Comparison of ENCODE assay signal across 8 mouse cellular contexts in genomic region chr10:61697028-61697427, GRCm38 (mm10). TPM values are rescaled to one million over a fixed set of nuclear protein-coding genes. Genes with fewer than 3 reads are reported as not detected.
DNase-seq lines count a peak whose midpoint lies in the region; ATAC-seq and TF ChIP-seq lines count a peak whose summit lies in the region.

No protein-coding gene starts in this region.

- H3K4me2 ChIP-seq in heart, embryonic 12.5 days = peak overlapping the region; percentile 100
- H3K4me2 ChIP-seq in kidney, embryonic 15.5 days = peak overlapping the region; percentile 96
- peak overlapping the region; percentile 100 for H3K4me2 ChIP-seq in midbrain, postnatal 0 days (ENCODE audit: low read depth, low read length, poor library complexity, severe bottlenecking)

- no peak for DNase-seq in heart, adult 9 months (ENCODE audit: low spot score in 2 of 2)
- DNase-seq in forebrain, embryonic 10.5 days (ENCODE audit: extremely low spot score, low spot score) = no peak
- no peak for DNase-seq in midbrain, postnatal 0 days (ENCODE audit: low spot score)
- DNase-seq in layer of hippocampus, adult 9-10 months (ENCODE audit: low spot score) = no peak
- DNase-seq in layer of hippocampus, adult 18-20 months (ENCODE audit: low spot score in 2 of 2) = no peak

- peak overlapping the region; percentile 97 for H3K4me3 ChIP-seq in heart, embryonic 12.5 days
- H3K4me3 ChIP-seq in forebrain, embryonic 10.5 days = peak overlapping the region; percentile 99
- peak overlapping the region; percentile 73 for H3K4me3 ChIP-seq in kidney, embryonic 15.5 days (replicated peaks)
- peak overlapping the region; percentile 84; the same call in 1 of the 2 replicates for H3K4me3 ChIP-seq in midbrain, postnatal 0 days (ENCODE audit: low read depth, low read length)

- TF ChIP-seq CTCF in midbrain, postnatal 0 days (IDR thresholded peaks at IDR 0.05) = no peak

- ATAC-seq in heart, embryonic 12.5 days (ENCODE audit: insufficient number of reproducible peaks, low FRiP score) = no peak
- no peak for ATAC-seq in kidney, embryonic 15.5 days (replicated peaks; ENCODE audit: low FRiP score)
- ATAC-seq in midbrain, postnatal 0 days (ENCODE audit: low FRiP score) = no peak
- ATAC-seq in frontal cortex, adult (ENCODE audit: low TSS enrichment) = no peak

- no peaks in the 10 kb centered on the region for H3K27me3 ChIP-seq in heart, embryonic 12.5 days (replicated peaks)
- H3K27me3 ChIP-seq in forebrain, embryonic 10.5 days (ENCODE audit: poor library complexity, severe bottlenecking) = no peaks in the 10 kb centered on the region
- no peaks in the 10 kb centered on the region for H3K27me3 ChIP-seq in kidney, embryonic 15.5 days
- no peaks in the 10 kb centered on the region for H3K27me3 ChIP-seq in midbrain, postnatal 0 days (ENCODE audit: insufficient read depth, low read length)

- peaks cover 52% of the 10 kb centered on the region for H3K36me3 ChIP-seq in heart, embryonic 12.5 days
- H3K36me3 ChIP-seq in forebrain, embryonic 10.5 days (replicated peaks) = peaks cover 62% of the 10 kb centered on the region
- peaks cover 53% of the 10 kb centered on the region for H3K36me3 ChIP-seq in kidney, embryonic 15.5 days
- H3K36me3 ChIP-seq in midbrain, postnatal 0 days (ENCODE audit: insufficient read depth, low read length) = peaks cover 18% of the 10 kb centered on the region

- H3K27ac ChIP-seq in heart, embryonic 12.5 days (ENCODE audit: poor library complexity, severe bottlenecking) = no peak overlapping the region
- H3K27ac ChIP-seq in forebrain, embryonic 10.5 days = no peak overlapping the region
- no peak overlapping the region for H3K27ac ChIP-seq in kidney, embryonic 15.5 days
- H3K27ac ChIP-seq in midbrain, postnatal 0 days (ENCODE audit: low read depth, low read length) = no peak overlapping the region

- no peaks in the 10 kb centered on the region for H3K9me3 ChIP-seq in heart, embryonic 12.5 days (replicated peaks)
- H3K9me3 ChIP-seq in forebrain, embryonic 10.5 days = no peaks in the 10 kb centered on the region
- no peaks in the 10 kb centered on the region for H3K9me3 ChIP-seq in kidney, embryonic 15.5 days (replicated peaks)
- no peaks in the 10 kb centered on the region for H3K9me3 ChIP-seq in midbrain, postnatal 0 days (ENCODE audit: low read length)

- H3K9ac ChIP-seq in heart, embryonic 12.5 days = peak overlapping the region; percentile 94
- H3K9ac ChIP-seq in kidney, embryonic 15.5 days = 0 out of 2 replicates have a peak overlapping the region, but pooled peaks have one; percentile 72
- H3K9ac ChIP-seq in midbrain, postnatal 0 days (replicated peaks; ENCODE audit: low read length, poor library complexity, severe bottlenecking) = no peak overlapping the region

- WGBS in heart, embryonic 12.5 days = 93% methylated on average over 2 of the region's 2 CpGs
- WGBS in forebrain, embryonic 10.5 days = 93% methylated on average over 2 of the region's 2 CpGs
- WGBS in kidney, embryonic 15.5 days = 73% methylated on average over 2 of the region's 2 CpGs
- 96% methylated on average over 2 of the region's 2 CpGs for WGBS in midbrain, postnatal 0 days

- peaks cover 21% of the 10 kb centered on the region for H3K4me1 ChIP-seq in heart, embryonic 12.5 days (replicated peaks)
- H3K4me1 ChIP-seq in forebrain, embryonic 10.5 days = peaks cover 29% of the 10 kb centered on the region
- H3K4me1 ChIP-seq in kidney, embryonic 15.5 days = peaks cover 19% of the 10 kb centered on the region
- H3K4me1 ChIP-seq in midbrain, postnatal 0 days (ENCODE audit: insufficient read depth, low read length) = peaks cover 14% of the 10 kb centered on the region

RNA-seq across cellular contexts. Expression of gene Tysnd1, which starts 1.7 kb away (rescaled TPM):
- 31.0 and 32.1 TPM in 2 replicates for polyA plus RNA-seq in heart, embryonic 12.5 days (2016; fragmentation: Nextera tagmentation; extraction: Ambion mirVana)
- polyA plus RNA-seq in forebrain, embryonic 10.5 days (2016; fragmentation: Nextera tagmentation; extraction: Ambion mirVana) = 25.5 and 26.3 TPM in 2 replicates
- 33.0 and 36.5 TPM in 2 replicates for polyA plus RNA-seq in kidney, embryonic 15.5 days (2015; fragmentation: Nextera tagmentation; extraction: Ambion mirVana)
- 59.9 and 76.1 TPM in 2 replicates for total RNA-seq in midbrain, postnatal 0 days (2014; rRNA removed)
- 28.5 and 28.8 TPM in 2 replicates for polyA plus RNA-seq in midbrain, postnatal 0 days (2015; fragmentation: Nextera tagmentation; extraction: Ambion mirVana)
- total RNA-seq in layer of hippocampus, adult 18-20 months (2021) = 10 to 100 TPM; 22.2 to 25.9 TPM

RNA-seq across cellular contexts. Expression of gene Sar1a, which starts 16.9 kb away (rescaled TPM):
- 172 and 179 TPM in 2 replicates for polyA plus RNA-seq in heart, embryonic 12.5 days (2016; fragmentation: Nextera tagmentation; extraction: Ambion mirVana)
- 225 and 226 TPM in 2 replicates for polyA plus RNA-seq in forebrain, embryonic 10.5 days (2016; fragmentation: Nextera tagmentation; extraction: Ambion mirVana)
- 225 and 236 TPM in 2 replicates for polyA plus RNA-seq in kidney, embryonic 15.5 days (2015; fragmentation: Nextera tagmentation; extraction: Ambion mirVana)
- 141 and 167 TPM in 2 replicates for total RNA-seq in midbrain, postnatal 0 days (2014; rRNA removed)
- 192 and 197 TPM in 2 replicates for polyA plus RNA-seq in midbrain, postnatal 0 days (2015; fragmentation: Nextera tagmentation; extraction: Ambion mirVana)
- total RNA-seq in layer of hippocampus, adult 18-20 months (2021) = 100 to 1,000 TPM; 119 to 122 TPM

RNA-seq across cellular contexts. Expression of gene Aifm2, which starts 18.0 kb away (rescaled TPM):
- polyA plus RNA-seq in heart, embryonic 12.5 days (2016; fragmentation: Nextera tagmentation; extraction: Ambion mirVana) = 20.8 and 22.7 TPM in 2 replicates
- polyA plus RNA-seq in forebrain, embryonic 10.5 days (2016; fragmentation: Nextera tagmentation; extraction: Ambion mirVana) = 8.9 and 9.2 TPM in 2 replicates
- polyA plus RNA-seq in kidney, embryonic 15.5 days (2015; fragmentation: Nextera tagmentation; extraction: Ambion mirVana) = 19.6 and 20.5 TPM in 2 replicates
- 21.4 and 27.4 TPM in 2 replicates for total RNA-seq in midbrain, postnatal 0 days (2014; rRNA removed)
- polyA plus RNA-seq in midbrain, postnatal 0 days (2015; fragmentation: Nextera tagmentation; extraction: Ambion mirVana) = 18.6 and 19.2 TPM in 2 replicates
- 1 to 10 TPM; 8.4 to 9.8 TPM for total RNA-seq in layer of hippocampus, adult 18-20 months (2021)

RNA-seq across cellular contexts. Expression of gene Ppa1, which starts 48.7 kb away (rescaled TPM):
- polyA plus RNA-seq in heart, embryonic 12.5 days (2016; fragmentation: Nextera tagmentation; extraction: Ambion mirVana) = 130 and 132 TPM in 2 replicates
- 392 and 395 TPM in 2 replicates for polyA plus RNA-seq in forebrain, embryonic 10.5 days (2016; fragmentation: Nextera tagmentation; extraction: Ambion mirVana)
- 193 and 202 TPM in 2 replicates for polyA plus RNA-seq in kidney, embryonic 15.5 days (2015; fragmentation: Nextera tagmentation; extraction: Ambion mirVana)
- 88.8 and 111 TPM in 2 replicates for total RNA-seq in midbrain, postnatal 0 days (2014; rRNA removed)
- 172 and 184 TPM in 2 replicates for polyA plus RNA-seq in midbrain, postnatal 0 days (2015; fragmentation: Nextera tagmentation; extraction: Ambion mirVana)
- 100 to 1,000 TPM; 101 to 109 TPM for total RNA-seq in layer of hippocampus, adult 18-20 months (2021)
